Mouse (Mus musculus): Measurements from ENCODE around the gene Cerkl. TPM values are rescaled to one million over a fixed set of nuclear protein-coding genes. Genes with fewer than 3 reads are reported as not detected.

Gene Cerkl
- polyA plus RNA-seq, 1 experiment from 2014 or later = 0.97 TPM

DNA sequence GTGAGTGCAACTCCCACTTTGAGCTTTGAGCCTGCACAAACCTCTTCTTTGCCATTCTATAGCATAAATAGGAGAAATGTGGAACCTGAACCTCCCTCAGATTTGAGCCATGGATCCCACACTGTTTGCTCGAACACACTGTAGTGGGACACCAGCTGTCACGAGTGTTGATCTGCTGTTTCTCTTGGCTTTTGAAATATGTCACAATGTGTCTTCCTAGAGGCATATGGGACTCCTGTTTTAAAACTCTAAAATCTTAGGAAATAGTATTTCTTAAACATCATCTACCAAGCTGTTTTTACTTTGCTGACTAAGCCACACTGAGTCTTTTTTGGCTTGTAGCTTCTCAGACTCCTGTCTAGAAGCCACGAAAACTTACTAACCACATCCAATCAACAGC is 98.8 kb downstream of the Cerkl start:
- ATAC-seq (replicated peaks; ENCODE audit: low FRiP score) = no peak
- Histone ChIP-seq H3K27ac (ENCODE audit: low read depth, low read length) (no peak overlapping the region), H3K9ac (ENCODE audit: low read depth, low read length) (no peak overlapping the region), H3K4me3 (ENCODE audit: low read depth, low read length) (no peak overlapping the region), H3K36me3 (ENCODE audit: control insufficient read depth, insufficient read depth, low read length) (no peaks in the 10 kb centered on the region), H3K9me3 (ENCODE audit: control insufficient read depth, low read length) (no peaks in the 10 kb centered on the region), H3K4me2 (no peak overlapping the region), H3K4me1 (replicated peaks; ENCODE audit: control insufficient read depth, insufficient read depth, low read length) (no peaks in the 10 kb centered on the region), H3K27me3 (replicated peaks; ENCODE audit: control insufficient read depth, insufficient read depth, low read length) (no peaks in the 10 kb centered on the region)
- DNase-seq (ENCODE audit: low spot score) = no peak
- 77% methylated on average over 3 of the region's 3 CpGs for WGBS

DNA sequence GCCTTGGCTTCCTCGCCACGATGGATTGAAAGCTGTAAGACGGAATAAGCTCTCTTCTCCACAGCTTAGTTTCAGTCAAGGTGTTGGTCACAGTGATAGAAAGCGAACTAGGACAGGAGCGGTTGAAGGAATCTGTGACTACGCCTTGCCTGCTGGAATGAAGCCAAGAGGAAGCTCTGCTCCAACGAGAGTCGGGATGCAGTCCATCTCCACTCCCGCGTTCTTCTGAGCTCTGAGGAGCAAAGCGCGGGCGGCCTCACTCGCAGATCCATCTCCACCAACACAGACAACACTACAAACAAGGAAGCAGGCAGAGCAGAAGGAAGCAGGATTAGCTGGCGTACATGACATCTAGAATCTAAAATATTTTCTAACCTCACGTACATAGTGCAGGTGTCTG is 101.8 kb downstream of the Cerkl start:
- Histone ChIP-seq H3K27ac (ENCODE audit: low read depth, low read length) (no peak overlapping the region), H3K9me3 (ENCODE audit: control insufficient read depth, low read length) (no peaks in the 10 kb centered on the region), H3K4me3 (ENCODE audit: low read depth, low read length) (no peak overlapping the region), H3K4me1 (replicated peaks; ENCODE audit: control insufficient read depth, insufficient read depth, low read length) (no peaks in the 10 kb centered on the region), H3K4me2 (no peak overlapping the region), H3K27me3 (replicated peaks; ENCODE audit: control insufficient read depth, insufficient read depth, low read length) (no peaks in the 10 kb centered on the region), H3K9ac (ENCODE audit: low read depth, low read length) (no peak overlapping the region), H3K36me3 (ENCODE audit: control insufficient read depth, insufficient read depth, low read length) (no peaks in the 10 kb centered on the region)
- DNase-seq (ENCODE audit: low spot score) = no peak
- 90% methylated on average over 16 of the region's 16 CpGs for WGBS
- no peak for ATAC-seq (replicated peaks; ENCODE audit: low FRiP score)

DNA sequence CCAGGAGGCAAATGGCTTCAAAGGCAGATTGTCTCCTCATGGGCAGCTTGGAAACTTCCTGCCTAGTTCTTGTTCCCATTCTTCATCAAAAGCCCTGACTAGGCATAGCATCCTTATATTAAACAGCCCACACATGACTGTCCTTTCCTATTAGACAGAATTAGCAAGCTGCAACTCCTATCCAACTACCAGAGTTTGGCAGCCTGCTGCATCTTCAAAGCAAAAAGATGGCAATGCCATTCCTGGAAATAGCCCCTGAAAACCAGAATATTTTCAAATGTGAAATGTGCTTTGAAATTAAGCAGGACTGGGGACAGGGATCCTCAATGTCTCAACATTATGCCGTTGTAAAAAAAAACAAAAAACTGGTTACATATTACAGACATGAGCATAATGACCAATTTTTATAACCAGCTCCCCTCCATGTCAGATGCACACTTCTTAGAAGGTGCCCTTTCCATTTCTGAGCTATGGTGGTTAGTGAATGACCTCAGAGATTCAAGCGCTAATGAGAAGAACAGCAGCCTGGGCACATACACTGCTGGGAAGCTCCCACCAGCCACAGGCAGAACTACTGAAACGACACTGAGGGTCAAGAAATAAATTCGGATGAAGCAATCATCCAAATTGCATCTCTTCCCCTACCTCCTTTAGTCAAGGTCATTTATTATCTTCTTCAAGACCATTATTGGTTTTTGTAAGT is 104.3 kb downstream of the Cerkl start:
- ATAC-seq (replicated peaks; ENCODE audit: low FRiP score) (no peak), DNase-seq (ENCODE audit: low spot score) (no peak)
- Histone ChIP-seq H3K4me2 (no peak overlapping the region), H3K4me3 (ENCODE audit: low read depth, low read length) (no peak overlapping the region), H3K9me3 (ENCODE audit: control insufficient read depth, low read length) (no peaks in the 10 kb centered on the region), H3K27ac (ENCODE audit: low read depth, low read length) (no peak overlapping the region), H3K4me1 (replicated peaks; ENCODE audit: control insufficient read depth, insufficient read depth, low read length) (no peaks in the 10 kb centered on the region), H3K27me3 (replicated peaks; ENCODE audit: control insufficient read depth, insufficient read depth, low read length) (no peaks in the 10 kb centered on the region), H3K9ac (ENCODE audit: low read depth, low read length) (no peak overlapping the region), H3K36me3 (ENCODE audit: control insufficient read depth, insufficient read depth, low read length) (no peaks in the 10 kb centered on the region)
- 77% methylated on average over 4 of the region's 4 CpGs for WGBS

DNA sequence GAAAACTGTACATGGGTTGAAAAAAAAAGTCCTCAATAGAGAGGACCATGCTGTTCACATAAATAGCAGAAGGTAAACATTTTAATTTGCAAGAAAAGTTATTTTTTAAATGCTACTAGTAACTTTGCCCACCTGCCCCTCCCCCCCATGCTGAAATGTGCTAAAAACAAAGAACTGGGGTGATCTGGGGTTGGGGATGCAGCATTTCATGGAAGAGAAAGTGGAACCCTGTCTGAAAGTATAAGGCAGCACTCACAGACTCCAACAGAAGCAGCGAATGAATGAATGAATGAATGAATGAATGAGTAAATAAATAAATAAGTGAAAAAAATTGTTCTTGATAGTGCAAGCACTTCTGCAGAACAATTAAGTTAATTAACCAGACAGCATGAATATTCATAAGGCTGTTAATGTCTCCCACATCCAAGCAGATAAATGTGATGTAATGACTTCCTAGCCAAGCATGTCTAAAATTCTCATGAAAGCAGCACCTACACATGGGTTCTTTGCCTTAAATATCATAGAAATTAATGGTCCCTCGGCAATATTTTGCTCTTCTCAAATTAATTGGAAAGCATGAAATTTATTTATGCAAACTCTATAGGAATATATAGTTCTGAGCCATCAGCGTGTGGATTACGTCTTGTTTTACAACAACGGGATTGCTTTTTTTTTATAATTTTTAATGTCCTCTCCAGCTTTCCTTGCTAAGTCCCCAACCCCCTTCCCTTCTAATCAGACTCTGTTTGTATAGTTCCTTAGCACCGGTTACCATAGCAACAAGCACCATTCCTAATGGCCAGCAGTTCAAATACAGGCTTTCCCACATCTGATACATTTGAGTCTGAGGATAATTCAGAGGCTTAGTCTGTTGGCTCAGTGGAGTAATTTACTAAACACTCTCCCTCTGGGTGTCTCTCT is 105.1 kb downstream of the Cerkl start:
- Histone ChIP-seq H3K4me3 (ENCODE audit: low read depth, low read length) (no peak overlapping the region), H3K9ac (ENCODE audit: low read depth, low read length) (no peak overlapping the region), H3K27ac (ENCODE audit: low read depth, low read length) (no peak overlapping the region), H3K9me3 (ENCODE audit: control insufficient read depth, low read length) (no peaks in the 10 kb centered on the region), H3K4me1 (replicated peaks; ENCODE audit: control insufficient read depth, insufficient read depth, low read length) (no peaks in the 10 kb centered on the region), H3K27me3 (replicated peaks; ENCODE audit: control insufficient read depth, insufficient read depth, low read length) (no peaks in the 10 kb centered on the region), H3K36me3 (ENCODE audit: control insufficient read depth, insufficient read depth, low read length) (no peaks in the 10 kb centered on the region), H3K4me2 (no peak overlapping the region)
- DNase-seq (ENCODE audit: low spot score) (no peak), ATAC-seq (replicated peaks; ENCODE audit: low FRiP score) (no peak)
- 76% methylated on average over 6 of the region's 6 CpGs for WGBS

DNA sequence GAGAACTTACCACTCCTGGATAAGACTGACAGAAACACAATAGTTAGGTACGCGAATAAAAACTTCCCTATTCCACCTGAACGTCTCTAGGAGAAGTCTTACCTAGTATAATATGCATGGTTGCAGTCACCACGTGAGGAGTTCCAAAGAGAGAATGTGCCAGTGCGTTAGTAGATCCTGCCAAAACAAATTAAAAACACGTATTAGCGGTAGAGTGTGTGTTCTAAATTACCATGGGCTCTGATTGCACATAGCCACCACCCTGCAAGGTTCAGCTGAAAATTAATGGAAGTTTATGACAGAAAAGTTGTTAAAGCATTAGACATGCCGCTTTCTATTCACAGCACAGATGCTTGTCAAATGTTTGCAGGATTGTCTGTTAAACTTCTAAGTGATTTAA is 113.5 kb downstream of the Cerkl start:
- Histone ChIP-seq H3K4me3 (ENCODE audit: low read depth, low read length) (no peak overlapping the region), H3K4me2 (no peak overlapping the region), H3K27me3 (replicated peaks; ENCODE audit: control insufficient read depth, insufficient read depth, low read length) (no peaks in the 10 kb centered on the region), H3K4me1 (replicated peaks; ENCODE audit: control insufficient read depth, insufficient read depth, low read length) (no peaks in the 10 kb centered on the region), H3K36me3 (ENCODE audit: control insufficient read depth, insufficient read depth, low read length) (no peaks in the 10 kb centered on the region), H3K9ac (ENCODE audit: low read depth, low read length) (no peak overlapping the region), H3K9me3 (ENCODE audit: control insufficient read depth, low read length) (no peaks in the 10 kb centered on the region), H3K27ac (ENCODE audit: low read depth, low read length) (no peak overlapping the region)
- DNase-seq (ENCODE audit: low spot score) (no peak), ATAC-seq (replicated peaks; ENCODE audit: low FRiP score) (no peak)
- WGBS = 85% methylated on average over 8 of the region's 8 CpGs

DNA sequence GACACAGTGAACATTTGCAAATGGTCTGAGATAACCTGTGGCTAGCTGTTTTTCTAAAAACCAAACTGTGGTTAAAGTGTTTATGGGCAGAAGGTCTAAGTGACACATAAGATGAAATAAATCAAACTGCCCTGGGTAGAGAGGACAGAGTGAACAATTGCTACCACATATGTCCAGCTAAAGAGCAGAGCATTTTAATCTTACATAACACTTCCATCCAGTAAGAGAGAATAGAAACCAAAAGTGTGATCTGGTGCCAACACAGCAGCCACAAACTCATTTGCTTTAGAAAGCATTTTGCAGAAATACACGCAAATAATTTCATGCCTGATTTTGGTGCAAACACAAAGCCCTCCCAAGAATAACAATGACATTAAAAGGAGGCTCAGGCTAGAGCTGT is 117.6 kb downstream of the Cerkl start:
- WGBS = 86% methylated on average over 1 of the region's 1 CpGs
- no peak for DNase-seq (ENCODE audit: low spot score)
- H3K4me2 ChIP-seq = no peak overlapping the region
- H3K27ac ChIP-seq (ENCODE audit: low read depth, low read length) = no peak overlapping the region
- H3K4me1 ChIP-seq (replicated peaks; ENCODE audit: control insufficient read depth, insufficient read depth, low read length) = no peaks in the 10 kb centered on the region
- no peak overlapping the region for H3K9ac ChIP-seq (ENCODE audit: low read depth, low read length)
- no peak overlapping the region for H3K4me3 ChIP-seq (ENCODE audit: low read depth, low read length)
- H3K36me3 ChIP-seq (ENCODE audit: control insufficient read depth, insufficient read depth, low read length) = no peaks in the 10 kb centered on the region
- no peak for ATAC-seq (replicated peaks; ENCODE audit: low FRiP score)
- H3K27me3 ChIP-seq (replicated peaks; ENCODE audit: control insufficient read depth, insufficient read depth, low read length) = no peaks in the 10 kb centered on the region
- H3K9me3 ChIP-seq (ENCODE audit: control insufficient read depth, low read length) = no peaks in the 10 kb centered on the region

DNA sequence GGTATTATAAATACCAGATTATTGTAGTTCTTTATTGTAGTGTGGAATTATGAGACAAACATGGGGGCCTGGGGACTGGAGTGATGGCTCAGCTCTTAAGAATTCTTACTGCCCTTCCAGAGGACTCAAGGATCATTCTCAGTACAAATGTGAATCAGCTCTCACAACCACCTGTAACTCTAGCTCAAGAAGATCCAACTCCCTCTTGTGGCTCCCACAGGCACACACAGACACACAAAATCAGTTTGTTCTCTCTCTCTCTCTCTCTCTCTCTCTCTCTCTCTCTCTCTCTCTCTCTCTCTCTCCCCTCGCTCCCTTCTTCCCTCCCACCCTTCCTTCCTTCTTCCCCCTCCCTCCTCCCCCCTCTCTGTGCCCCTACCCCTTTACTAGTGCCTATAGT is 120.4 kb downstream of the Cerkl start:
- Histone ChIP-seq H3K9ac (ENCODE audit: low read depth, low read length) (no peak overlapping the region), H3K27me3 (replicated peaks; ENCODE audit: control insufficient read depth, insufficient read depth, low read length) (no peaks in the 10 kb centered on the region), H3K9me3 (ENCODE audit: control insufficient read depth, low read length) (no peaks in the 10 kb centered on the region), H3K27ac (ENCODE audit: low read depth, low read length) (no peak overlapping the region), H3K4me3 (ENCODE audit: low read depth, low read length) (no peak overlapping the region), H3K4me1 (replicated peaks; ENCODE audit: control insufficient read depth, insufficient read depth, low read length) (no peaks in the 10 kb centered on the region), H3K4me2 (no peak overlapping the region), H3K36me3 (ENCODE audit: control insufficient read depth, insufficient read depth, low read length) (no peaks in the 10 kb centered on the region)
- WGBS = 69% methylated on average over 1 of the region's 1 CpGs
- ATAC-seq (replicated peaks; ENCODE audit: low FRiP score) = no peak
- DNase-seq (ENCODE audit: low spot score) = no peak

DNA sequence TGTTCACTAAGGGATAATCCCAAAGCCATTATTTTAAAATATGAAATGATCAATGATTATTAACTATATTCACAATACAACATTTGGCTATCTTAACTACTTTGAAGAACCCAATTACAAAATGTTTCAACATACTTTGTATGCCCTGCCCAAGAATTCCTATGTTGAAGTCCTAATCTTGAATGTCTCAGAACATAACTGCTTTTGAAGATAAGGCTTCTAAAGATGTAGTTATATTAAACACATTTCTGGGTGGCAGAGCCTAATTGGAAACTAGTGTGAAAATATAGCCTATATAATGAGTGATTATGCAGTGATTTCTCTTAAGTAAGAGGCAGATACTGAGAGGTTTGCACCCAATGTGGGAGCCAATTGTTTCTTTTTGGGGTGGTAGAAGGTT is 121.9 kb downstream of the Cerkl start:
- no peak for ATAC-seq (replicated peaks; ENCODE audit: low FRiP score)
- DNase-seq (ENCODE audit: low spot score) = no peak

DNA sequence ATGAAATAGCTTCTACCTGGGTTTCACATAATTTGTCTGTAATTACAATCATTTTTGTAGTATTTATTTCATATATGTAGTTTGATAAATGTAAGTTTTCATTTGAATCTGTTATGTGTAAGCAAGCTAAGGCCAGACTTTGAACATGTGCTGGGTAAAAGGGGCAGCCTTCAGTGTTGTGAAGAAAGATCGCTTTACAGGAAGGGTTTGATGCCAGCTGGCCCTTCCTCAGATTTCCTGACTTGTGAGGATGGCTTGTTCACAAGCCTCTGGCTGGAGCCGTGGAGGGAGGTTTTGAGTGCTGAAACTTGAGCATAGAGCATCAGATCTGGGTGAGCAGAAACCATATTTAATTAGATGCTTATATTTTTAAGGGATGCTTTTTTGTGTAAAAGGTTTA is 128.5 kb downstream of the Cerkl start:
- DNase-seq (ENCODE audit: low spot score) = no peak
- H3K36me3 ChIP-seq (ENCODE audit: control insufficient read depth, insufficient read depth, low read length) = no peaks in the 10 kb centered on the region; the same call in 1 of the 2 replicates
- WGBS = 77% methylated on average over 2 of the region's 2 CpGs

More for the DNA sequence above, 121.9 kb downstream of the Cerkl start:
- Histone ChIP-seq H3K27ac (ENCODE audit: low read depth, low read length) (no peak overlapping the region), H3K27me3 (replicated peaks; ENCODE audit: control insufficient read depth, insufficient read depth, low read length) (no peaks in the 10 kb centered on the region), H3K9me3 (ENCODE audit: control insufficient read depth, low read length) (no peaks in the 10 kb centered on the region), H3K4me2 (no peak overlapping the region), H3K9ac (ENCODE audit: low read depth, low read length) (no peak overlapping the region), H3K4me1 (replicated peaks; ENCODE audit: control insufficient read depth, insufficient read depth, low read length) (no peaks in the 10 kb centered on the region), H3K36me3 (ENCODE audit: control insufficient read depth, insufficient read depth, low read length) (no peaks in the 10 kb centered on the region), H3K4me3 (ENCODE audit: low read depth, low read length) (no peak overlapping the region)

More for the DNA sequence above, 128.5 kb downstream of the Cerkl start:
- no peak overlapping the region for H3K4me3 ChIP-seq (ENCODE audit: low read depth, low read length)
- no peak for ATAC-seq (replicated peaks; ENCODE audit: low FRiP score)
- H3K9me3 ChIP-seq (ENCODE audit: control insufficient read depth, low read length) = no peaks in the 10 kb centered on the region
- H3K9ac ChIP-seq (ENCODE audit: low read depth, low read length) = no peak overlapping the region
- no peaks in the 10 kb centered on the region for H3K4me1 ChIP-seq (replicated peaks; ENCODE audit: control insufficient read depth, insufficient read depth, low read length)
- no peak overlapping the region for H3K4me2 ChIP-seq
- no peaks in the 10 kb centered on the region for H3K27me3 ChIP-seq (replicated peaks; ENCODE audit: control insufficient read depth, insufficient read depth, low read length)
- no peak overlapping the region for H3K27ac ChIP-seq (ENCODE audit: low read depth, low read length)

All from liver, embryonic 11.5 days (tissue).